Mouse (Mus musculus) lung, postnatal 0 days (tissue): ENCODE data around the gene Dcakd. TPM values are rescaled to one million over a fixed set of nuclear protein-coding genes. Genes with fewer than 3 reads are reported as not detected.

Experiments used
- ATAC-seq: fragments of 200-750 bp; cut with Nextera tagmentation; 2 replicates; pipeline ENCODE4 v1.8.0; 2017; ENCODE audit warnings: moderate library complexity
- DNase-seq: peaks from one replicate; pipeline ENCODE4 v3.0.0-alpha.2; 2016; ENCODE audit warnings: low spot score
- H3K27ac ChIP-seq: fragments of 300-500 bp; sonication (generic); 2 replicates; pipeline ENCODE4 v1.5.1; 2014; ENCODE audit warnings: antibody characterized with exemption, mild to moderate bottlenecking, low read length, mixed read lengths
- H3K27me3 ChIP-seq: fragments of 300-500 bp; sonication (generic); replicated peaks from 2 replicates; pipeline ENCODE4 v1.6.1; 2014; ENCODE audit warnings: low read length, mixed read lengths; ENCODE audit not compliant: insufficient read depth
- H3K36me3 ChIP-seq: fragments of 300-500 bp; sonication (generic); 2 replicates; pipeline ENCODE4 v1.6.1; 2014; ENCODE audit warnings: low read length, mixed read lengths; ENCODE audit not compliant: insufficient read depth
- H3K4me1 ChIP-seq: fragments of 300-500 bp; sonication (generic); 2 replicates; pipeline ENCODE4 v1.6.1; 2014; ENCODE audit warnings: antibody characterized with exemption, low read depth, low read length, mixed read lengths; ENCODE audit not compliant: insufficient read depth
- H3K4me2 ChIP-seq: fragments of 300-500 bp; sonication (generic); replicated peaks from 2 replicates; pipeline ENCODE4 v1.6.1; 2014; ENCODE audit warnings: low read depth, mild to moderate bottlenecking, low read length, moderate library complexity, mixed read lengths
- H3K4me3 ChIP-seq: fragments of 300-500 bp; sonication (generic); 2 replicates; pipeline ENCODE4 v1.5.1; 2014; ENCODE audit warnings: low read depth, low read length
- H3K9ac ChIP-seq: fragments of 300-500 bp; sonication (generic); replicated peaks from 2 replicates; pipeline ENCODE4 v1.6.1; 2014; ENCODE audit warnings: low read depth, mild to moderate bottlenecking
- H3K9me3 ChIP-seq: fragments of 300-500 bp; sonication (generic); 2 replicates; pipeline ENCODE4 v1.6.1; 2016; ENCODE audit warnings: low read length, mixed read lengths
- CTCF ChIP-seq: IDR thresholded peaks from 2 replicates; pipeline ENCODE4 v1.5.1; 2016; ENCODE audit warnings: antibody characterized with exemption, mild to moderate bottlenecking
- EP300 ChIP-seq: IDR thresholded peaks from 2 replicates; pipeline ENCODE4 v1.6.1; 2016; ENCODE audit warnings: antibody characterized with exemption, mild to moderate bottlenecking, control low read depth
- WGBS: fragments of 180-500 bp; shearing (Covaris S2); extraction: QIAGEN DNeasy Blood & Tissue Kit; methylation state at CpG from one replicate; pipeline ENCODE4 v1.1.7; 2014; 5-methylcytosine and 5-hydroxymethylcytosine counted together
- polyA plus RNA-seq: library from polyadenylated mRNA; unstranded; fragments of >200 nt; fragmentation: Nextera tagmentation; extraction: Ambion mirVana; gene quantifications from 2 replicates; pipeline ENCODE4 v1.2.1, GENCODE M21; 2015

The Dcakd gene
- polyA plus RNA-seq, 1 experiment from 2014 or later: 51.1 TPM

DNA sequence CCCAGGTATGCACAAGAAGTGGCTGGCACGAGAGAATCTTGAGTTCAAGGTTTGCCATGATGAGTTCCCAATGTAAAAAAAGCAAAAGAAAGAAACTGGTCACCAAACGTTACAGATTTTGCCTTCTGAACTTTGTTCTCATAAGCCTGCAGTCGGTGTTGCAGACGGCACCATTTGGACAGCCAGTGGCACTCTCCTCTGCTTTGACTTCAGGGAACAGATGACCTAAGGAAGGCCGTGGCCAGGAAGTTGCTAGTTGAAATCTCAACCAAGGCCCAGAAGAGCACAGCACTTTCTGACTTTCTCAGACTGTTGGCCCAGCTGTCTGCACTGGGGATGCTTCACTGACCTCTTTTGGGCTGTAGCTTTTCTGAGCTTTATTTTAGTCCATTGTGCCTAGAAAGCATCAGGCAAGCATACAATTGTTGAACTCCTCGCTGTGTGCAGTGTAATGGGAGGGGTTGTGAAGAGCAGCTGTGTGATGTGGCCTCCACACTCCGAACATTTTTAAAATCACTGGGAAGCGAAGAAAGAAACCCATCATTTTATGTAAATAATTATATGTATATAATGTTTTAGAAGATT lies 8.8 kb upstream of the Dcakd start:
- Histone ChIP-seq H3K27me3 (no peaks in the 10 kb centered on the region), H3K36me3 (no peaks in the 10 kb centered on the region), H3K4me3 (no peak overlapping the region), H3K27ac (no peak overlapping the region), H3K9ac (no peak overlapping the region), H3K4me1 (0 out of 2 replicates have a peak, but pooled peaks cover under 1% of the 10 kb centered on the region), H3K9me3 (no peaks in the 10 kb centered on the region), H3K4me2 (no peak overlapping the region)
- no peak for ATAC-seq
- TF ChIP-seq EP300 (no peak), CTCF (no peak)
- no peak for DNase-seq
- WGBS: 83% methylated on average over 8 of the region's 8 CpGs

DNA sequence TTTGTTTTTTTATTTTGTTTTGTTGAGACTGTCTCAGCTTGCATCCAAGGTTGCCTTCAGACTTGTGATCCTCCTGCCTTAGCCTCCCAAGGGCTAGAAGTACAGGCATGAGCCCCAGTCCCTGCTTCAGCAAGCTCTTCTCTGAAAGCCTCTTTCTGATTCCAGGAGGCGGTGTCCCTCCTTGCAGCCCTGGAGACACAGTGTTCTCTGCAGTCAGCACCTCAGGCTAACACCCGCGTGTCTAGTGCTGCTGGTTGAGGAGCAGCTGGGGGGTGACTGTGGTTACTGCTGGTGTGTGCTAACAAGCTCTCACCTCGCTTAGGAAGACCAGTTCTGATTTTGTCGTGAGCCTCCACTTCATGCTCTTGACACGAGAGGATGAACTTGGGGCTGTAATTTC lies 6.9 kb upstream of the Dcakd start:
- Histone ChIP-seq H3K9me3 (no peaks in the 10 kb centered on the region), H3K9ac (no peak overlapping the region), H3K36me3 (no peaks in the 10 kb centered on the region), H3K27ac (no peak overlapping the region), H3K4me1 (0 out of 2 replicates have a peak, but pooled peaks cover 7% of the 10 kb centered on the region), H3K27me3 (no peaks in the 10 kb centered on the region), H3K4me3 (no peak overlapping the region), H3K4me2 (no peak overlapping the region)
- DNase-seq (no peak), ATAC-seq (no peak)
- WGBS: 62% methylated on average over 6 of the region's 6 CpGs
- TF ChIP-seq CTCF (no peak), EP300 (no peak)

DNA sequence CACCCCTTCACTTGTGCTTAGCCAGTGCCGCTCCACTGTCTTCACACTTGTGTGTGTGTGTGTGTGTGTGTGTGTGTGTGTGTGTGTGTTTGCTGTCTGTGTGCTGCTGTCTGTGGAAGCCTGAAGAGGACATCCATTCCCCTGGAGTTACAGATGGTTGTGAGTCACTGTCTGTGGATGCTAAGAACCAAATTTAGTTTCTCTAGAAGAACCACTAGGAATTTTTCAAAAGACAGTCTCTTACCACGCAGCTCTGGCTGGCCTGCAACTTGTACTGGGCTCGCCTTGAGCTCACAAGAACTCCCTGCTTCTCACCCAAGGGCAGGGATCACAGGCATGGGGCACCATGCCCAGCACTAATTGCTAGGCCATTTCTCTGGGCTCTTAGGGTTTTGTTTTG lies 4.9 kb upstream of the Dcakd start:
- ATAC-seq (no peak), DNase-seq (no peak)
- 89% methylated on average over 2 of the region's 3 CpGs for WGBS
- H3K9me3 ChIP-seq: no peaks in the 10 kb centered on the region
- TF ChIP-seq EP300: no peak
- no peak for TF ChIP-seq CTCF
- 0 out of 2 replicates have a peak overlapping the region, but pooled peaks have one; percentile 1 for H3K27ac ChIP-seq
- H3K4me3 ChIP-seq: no peak overlapping the region
- H3K9ac ChIP-seq: no peak overlapping the region
- H3K4me2 ChIP-seq: no peak overlapping the region
- no peaks in the 10 kb centered on the region for H3K27me3 ChIP-seq
- H3K4me1 ChIP-seq: peaks cover 13% of the 10 kb centered on the region; the same call in 1 of the 2 replicates
- H3K36me3 ChIP-seq: no peaks in the 10 kb centered on the region

DNA sequence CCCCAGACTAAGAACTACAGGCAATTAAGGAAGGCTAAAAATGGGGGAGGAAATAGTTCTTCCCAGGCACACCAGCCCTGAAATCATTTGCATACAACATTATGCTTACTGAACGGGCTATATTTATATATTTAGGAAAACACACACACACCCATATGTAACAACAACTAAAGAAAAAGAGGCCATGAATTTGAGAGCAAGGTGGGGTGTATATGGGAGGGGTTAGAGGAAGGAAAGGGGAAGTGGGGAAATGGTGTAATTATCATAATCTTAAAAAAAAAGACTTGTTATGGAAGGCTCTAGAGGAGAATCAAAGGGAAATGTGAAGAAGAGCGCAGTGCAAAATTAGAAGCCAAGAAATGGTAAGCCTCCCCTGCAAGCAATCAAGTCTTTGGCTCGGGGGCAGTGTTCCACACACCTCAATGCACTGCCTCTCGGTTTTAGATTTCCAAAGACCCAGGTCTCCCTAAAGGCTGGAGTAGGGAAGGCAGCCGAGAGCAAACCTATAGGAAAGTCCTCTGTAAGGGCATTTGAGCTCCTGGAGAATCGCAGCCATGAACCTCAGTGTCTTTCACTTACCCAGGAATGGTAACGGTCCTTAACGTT lies 460 bp downstream of the Dcakd start:
- ATAC-seq: peak; percentile 9
- no peaks in the 10 kb centered on the region for H3K9me3 ChIP-seq

DNA sequence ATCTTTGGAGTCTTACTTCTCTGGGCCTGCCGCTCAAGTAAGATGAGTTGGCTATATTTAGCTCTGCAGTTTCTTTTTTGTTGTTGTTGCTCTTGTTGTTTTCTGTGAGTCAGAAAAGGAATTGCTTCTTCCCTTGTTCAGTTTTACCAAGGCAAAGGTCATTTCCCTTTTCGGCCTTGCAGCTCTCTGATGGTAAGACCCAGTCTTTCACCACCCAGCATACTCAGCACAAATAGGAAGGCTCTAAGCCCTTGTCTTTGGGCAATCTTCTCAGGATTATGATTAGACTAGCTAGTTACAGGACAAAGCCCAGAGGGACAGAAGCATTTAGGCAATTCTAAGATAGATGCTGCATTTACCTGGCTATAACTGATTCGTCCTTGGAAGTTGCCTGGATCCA lies 1.2 kb downstream of the Dcakd start:
- 80% methylated on average over 3 of the region's 3 CpGs for WGBS
- no peaks in the 10 kb centered on the region for H3K9me3 ChIP-seq
- no peak overlapping the region for H3K27ac ChIP-seq
- TF ChIP-seq CTCF (no peak), EP300 (no peak)
- DNase-seq (peak; percentile 41), ATAC-seq (no peak)
- no peak overlapping the region for H3K9ac ChIP-seq
- no peaks in the 10 kb centered on the region for H3K27me3 ChIP-seq
- H3K36me3 ChIP-seq: peaks cover 4% of the 10 kb centered on the region; the same call in 1 of the 2 replicates
- no peak overlapping the region for H3K4me3 ChIP-seq
- H3K4me1 ChIP-seq: peaks cover 16% of the 10 kb centered on the region; the same call in 1 of the 2 replicates
- H3K4me2 ChIP-seq: peak overlapping the region; percentile 49; the same call in 1 of the 2 replicates

More for the DNA sequence above, 460 bp downstream of the Dcakd start:
- Histone ChIP-seq H3K27me3 (no peaks in the 10 kb centered on the region), H3K27ac (peak overlapping the region; percentile 63), H3K4me2 (peak overlapping the region; percentile 49), H3K9ac (peak overlapping the region; percentile 63), H3K4me3 (peak overlapping the region; percentile 70), H3K36me3 (peaks cover 4% of the 10 kb centered on the region; the same call in 1 of the 2 replicates), H3K4me1 (peaks cover 17% of the 10 kb centered on the region; the same call in 1 of the 2 replicates)
- 14% methylated on average over 8 of the region's 8 CpGs for WGBS
- DNase-seq: no peak
- no peak for TF ChIP-seq EP300
- no peak; the same call in none of the 2 replicates for TF ChIP-seq CTCF

DNA sequence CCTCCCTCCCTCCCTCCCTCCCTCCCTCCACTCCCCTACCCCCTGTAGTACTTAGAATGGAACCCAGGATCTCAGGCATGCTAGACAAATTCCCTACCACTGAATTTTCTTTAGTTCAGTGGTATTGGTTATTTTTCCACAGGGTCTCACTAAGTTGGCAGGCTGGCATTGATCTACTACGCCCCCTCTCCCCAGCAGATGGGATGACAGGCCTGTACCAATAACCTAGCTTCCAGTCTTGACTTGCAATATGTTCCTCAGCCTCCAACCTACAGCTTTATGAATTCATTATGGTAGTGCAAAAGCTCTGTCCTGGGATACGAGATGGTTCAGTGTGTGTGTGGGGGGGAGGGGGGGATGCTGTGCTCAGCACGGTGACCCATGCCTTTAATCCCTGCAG lies 4.2 kb downstream of the Dcakd start:
- no peak overlapping the region for H3K27ac ChIP-seq
- no peaks in the 10 kb centered on the region for H3K27me3 ChIP-seq
- H3K4me3 ChIP-seq: no peak overlapping the region
- peaks cover 4% of the 10 kb centered on the region; the same call in 1 of the 2 replicates for H3K36me3 ChIP-seq
- no peak overlapping the region for H3K4me2 ChIP-seq
- no peak for DNase-seq
- peaks cover 6% of the 10 kb centered on the region; the same call in 1 of the 2 replicates for H3K4me1 ChIP-seq
- no peak for ATAC-seq
- H3K9me3 ChIP-seq: no peaks in the 10 kb centered on the region
- 85% methylated on average over 3 of the region's 3 CpGs for WGBS
- H3K9ac ChIP-seq: no peak overlapping the region
- no peak for TF ChIP-seq EP300
- peak; percentile 24 for TF ChIP-seq CTCF
